Mouse (Mus musculus): ENCODE data around the gene Bri3. TPM values are rescaled to one million over a fixed set of nuclear protein-coding genes. Genes with fewer than 3 reads are reported as not detected.
A peak's percentile ranks its signal among the peaks of the same experiment; 100 is the strongest.

The Bri3 gene
- polyA plus RNA-seq, 1 experiment from 2014 or later = 113 TPM

DNA sequence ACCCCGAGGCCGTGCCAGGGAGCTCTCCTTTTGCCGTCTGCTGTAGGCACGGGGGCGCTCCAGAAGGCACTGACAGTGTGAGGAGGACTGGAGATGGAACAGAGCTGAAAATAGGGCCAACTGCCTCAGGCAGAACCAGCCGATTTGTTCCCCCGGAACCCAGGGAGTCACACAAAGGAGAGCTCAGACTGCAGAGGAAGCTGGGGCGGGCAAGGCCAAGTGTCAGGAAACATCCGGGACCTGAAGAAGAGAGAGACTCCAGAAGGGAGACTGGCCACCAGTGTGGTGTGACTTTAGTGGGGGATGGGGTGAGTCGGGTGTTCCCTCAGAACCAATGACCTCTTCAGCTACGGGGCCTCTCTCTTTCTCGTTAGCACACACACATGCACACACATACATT lies 24.9 kb upstream of the Bri3 start:
- WGBS = 36% methylated on average over 12 of the region's 12 CpGs
- Histone ChIP-seq H3K4me1 (peaks cover 18% of the 10 kb centered on the region), H3K4me3 (no peak overlapping the region), H3K36me3 (peaks cover 19% of the 10 kb centered on the region), H3K4me2 (no peak overlapping the region), H3K9ac (no peak overlapping the region), H3K9me3 (no peaks in the 10 kb centered on the region), H3K27me3 (no peaks in the 10 kb centered on the region), H3K27ac (no peak overlapping the region)
- ATAC-seq (ENCODE audit: insufficient number of reproducible peaks, insufficient read depth, low FRiP score, low TSS enrichment, low read depth) = no peak

DNA sequence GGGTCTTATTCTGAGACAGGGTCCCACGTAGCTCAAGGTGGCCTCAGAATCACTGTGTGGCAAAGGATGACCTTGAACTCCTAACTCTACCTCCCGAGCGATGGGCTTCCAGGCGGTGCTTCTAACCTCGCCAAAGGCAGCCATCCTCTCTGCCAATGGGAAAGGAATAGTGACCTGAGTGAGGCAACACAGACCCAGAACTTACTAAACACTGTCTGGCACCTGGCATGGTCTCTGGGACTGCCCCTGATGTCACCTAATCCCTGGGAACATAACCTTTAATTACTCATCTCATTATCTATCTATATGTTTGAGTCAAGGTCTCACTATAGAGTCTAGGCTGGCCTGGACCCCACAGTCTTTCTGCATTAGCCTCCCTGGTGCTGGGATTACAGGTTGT lies 24.3 kb upstream of the Bri3 start:
- no peak overlapping the region for H3K9ac ChIP-seq
- no peak overlapping the region for H3K4me3 ChIP-seq
- no peaks in the 10 kb centered on the region for H3K27me3 ChIP-seq
- peaks cover 20% of the 10 kb centered on the region for H3K4me1 ChIP-seq
- 89% methylated on average over 5 of the region's 5 CpGs for WGBS
- no peak for ATAC-seq (ENCODE audit: insufficient number of reproducible peaks, insufficient read depth, low FRiP score, low TSS enrichment, low read depth)
- no peak overlapping the region for H3K4me2 ChIP-seq
- peaks cover 15% of the 10 kb centered on the region; the same call in 1 of the 2 replicates for H3K36me3 ChIP-seq
- no peak overlapping the region for H3K27ac ChIP-seq
- H3K9me3 ChIP-seq = no peaks in the 10 kb centered on the region

DNA sequence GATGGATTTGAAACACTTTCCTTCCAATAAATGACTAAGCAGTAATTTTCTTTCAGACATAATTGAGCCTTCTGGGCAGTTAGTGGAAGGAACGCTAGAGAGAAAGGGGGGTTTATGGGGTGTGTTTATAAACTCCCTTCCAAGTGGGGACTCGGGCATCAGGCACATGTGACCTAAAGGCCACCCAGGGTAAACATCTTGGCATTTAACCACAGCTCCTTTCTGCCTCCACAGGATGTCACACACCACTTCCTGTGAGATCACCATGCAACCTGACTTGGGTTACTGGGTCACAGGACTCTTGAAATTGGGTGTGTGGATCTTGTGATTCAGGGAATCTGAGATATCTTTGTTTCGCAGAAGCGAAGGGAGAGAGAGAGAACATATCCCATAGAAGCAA lies 22.9 kb upstream of the Bri3 start:
- Histone ChIP-seq H3K4me3 (no peak overlapping the region), H3K9me3 (no peaks in the 10 kb centered on the region), H3K27me3 (no peaks in the 10 kb centered on the region), H3K36me3 (peaks cover 10% of the 10 kb centered on the region; the same call in 1 of the 2 replicates), H3K9ac (no peak overlapping the region), H3K4me2 (no peak overlapping the region), H3K27ac (no peak overlapping the region), H3K4me1 (peaks cover 20% of the 10 kb centered on the region)
- ATAC-seq (ENCODE audit: insufficient number of reproducible peaks, insufficient read depth, low FRiP score, low TSS enrichment, low read depth) = no peak
- WGBS = 59% methylated on average over 4 of the region's 4 CpGs

DNA sequence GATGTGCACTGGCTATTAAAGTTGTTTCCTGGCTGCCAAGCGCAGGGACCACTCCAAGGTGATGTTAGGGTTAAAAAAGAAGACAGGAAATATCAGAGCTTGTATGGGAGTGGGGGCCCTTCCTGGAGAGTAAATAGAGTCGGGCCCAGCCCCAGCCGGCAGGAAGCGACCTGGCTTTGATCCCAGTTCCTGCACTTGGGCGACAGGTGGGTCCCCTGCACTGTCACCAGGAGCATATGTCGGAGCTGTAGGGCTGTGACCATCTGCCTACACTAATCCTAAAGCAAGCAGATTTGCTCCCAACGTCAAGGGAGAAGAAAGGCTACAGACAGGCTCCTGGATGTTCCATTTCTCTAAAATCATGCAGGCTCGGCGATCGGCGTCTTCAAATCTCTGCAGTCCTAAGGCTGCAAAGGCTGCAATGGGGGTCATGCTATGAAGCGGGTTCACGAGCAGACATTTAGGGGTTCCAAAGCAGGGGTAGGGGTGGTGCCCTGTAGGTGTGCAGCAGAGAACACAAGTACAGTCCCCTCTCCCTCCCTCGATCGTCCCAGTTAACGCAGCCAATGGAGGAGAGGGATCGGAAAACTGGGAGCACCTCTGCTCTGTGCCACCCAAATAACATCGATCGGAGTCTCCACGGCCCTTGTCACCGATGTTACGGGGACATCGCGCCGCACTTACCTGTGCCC lies 21.3 kb upstream of the Bri3 start:
- H3K9me3 ChIP-seq = no peaks in the 10 kb centered on the region
- peak overlapping the region; percentile 85 for H3K9ac ChIP-seq
- peak overlapping the region; percentile 78 for H3K4me3 ChIP-seq
- no peaks in the 10 kb centered on the region for H3K36me3 ChIP-seq
- peak; percentile 3; the same call in 1 of the 2 replicates for ATAC-seq (ENCODE audit: insufficient number of reproducible peaks, insufficient read depth, low FRiP score, low TSS enrichment, low read depth)
- peaks cover 20% of the 10 kb centered on the region for H3K4me1 ChIP-seq
- H3K4me2 ChIP-seq = peak overlapping the region; percentile 80
- H3K27me3 ChIP-seq = no peaks in the 10 kb centered on the region
- 2% methylated on average over 25 of the region's 25 CpGs for WGBS
- peak overlapping the region; percentile 78; the same call in 1 of the 2 replicates for H3K27ac ChIP-seq

DNA sequence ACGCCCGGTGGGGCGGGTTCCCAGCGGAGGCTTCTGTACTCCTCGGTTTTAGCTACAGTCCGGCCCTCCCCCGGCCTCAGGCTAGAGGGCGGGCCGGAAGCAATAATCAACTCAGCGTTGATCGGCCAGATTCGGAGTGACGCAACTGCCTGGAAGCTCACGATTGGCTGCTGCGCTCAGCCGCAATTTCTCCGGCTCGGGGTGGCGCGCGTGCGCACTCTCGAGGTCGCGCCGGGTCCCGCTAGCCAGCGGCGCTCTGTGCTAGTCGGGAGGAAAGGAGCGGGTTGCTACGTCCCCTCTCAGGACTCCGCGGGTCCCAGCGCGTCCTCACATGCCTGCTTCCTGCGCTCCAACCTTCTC lies 20.8 kb upstream of the Bri3 start, which contains the start of gene Tecpr1:
Gene Tecpr1 (minus strand): TSS at position 113 of the 360 bp plus-strand sequence.
- peak; percentile 90 for ATAC-seq (ENCODE audit: insufficient number of reproducible peaks, insufficient read depth, low FRiP score, low TSS enrichment, low read depth)
- H3K27me3 ChIP-seq = no peaks in the 10 kb centered on the region
- no peaks in the 10 kb centered on the region for H3K36me3 ChIP-seq
- peaks cover 20% of the 10 kb centered on the region for H3K4me1 ChIP-seq
- peak within 1 kb of the TSS; percentile 80 for H3K4me2 ChIP-seq
- H3K9ac ChIP-seq = peak within 1 kb of the TSS; percentile 85
- H3K4me3 ChIP-seq = peak within 1 kb of the TSS; percentile 78
- H3K27ac ChIP-seq = peak within 1 kb of the TSS; percentile 78
- WGBS = under 1% methylated on average over 35 of the region's 37 CpGs
- H3K9me3 ChIP-seq = no peaks in the 10 kb centered on the region

DNA sequence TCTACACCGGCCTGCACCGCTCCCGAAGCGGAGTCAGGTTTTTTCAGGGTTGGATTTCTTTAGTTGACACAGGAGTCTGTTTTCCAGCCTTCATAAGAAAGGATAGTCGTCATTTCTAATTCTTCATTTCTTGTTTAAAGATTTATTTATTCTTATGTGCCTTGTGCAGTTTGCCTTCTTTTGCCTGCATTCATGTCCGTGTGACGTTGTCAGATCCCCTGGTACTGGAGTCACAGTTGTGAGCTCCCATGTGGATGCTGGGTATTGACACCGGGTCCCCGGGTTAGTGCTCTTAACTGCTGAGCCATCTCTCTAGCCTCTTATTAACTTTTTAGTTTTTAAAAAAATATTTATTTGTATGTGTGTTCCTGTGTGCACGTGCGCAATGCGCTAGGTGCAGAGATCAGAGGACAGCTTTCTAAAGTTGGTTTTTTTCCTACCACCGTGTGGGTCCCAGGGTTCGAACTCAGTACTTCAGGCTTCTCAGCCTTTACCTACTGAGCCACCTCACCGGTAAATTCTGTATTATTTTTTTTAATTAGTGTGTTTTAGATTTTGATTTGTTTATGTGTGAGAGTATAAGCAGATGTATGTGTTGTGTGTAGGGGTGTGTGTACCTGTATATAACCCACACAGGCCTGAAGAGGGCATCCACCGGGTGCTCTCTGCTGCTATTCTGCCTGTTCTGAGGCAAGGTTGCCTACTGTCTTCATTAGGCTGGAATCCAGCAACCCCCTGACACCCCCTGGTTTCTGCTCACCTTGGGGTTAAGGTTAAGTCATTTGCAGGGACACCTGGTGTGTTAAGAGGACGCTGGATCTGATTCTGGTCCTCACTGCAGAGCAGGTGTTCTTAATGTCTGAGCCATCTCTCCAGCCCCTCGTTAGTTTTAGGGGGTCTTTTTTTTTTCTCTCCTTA lies 20.1 kb upstream of the Bri3 start:
- Histone ChIP-seq H3K9me3 (no peaks in the 10 kb centered on the region), H3K4me3 (peak overlapping the region; percentile 78), H3K27ac (peak overlapping the region; percentile 78), H3K9ac (peak overlapping the region; percentile 85), H3K36me3 (no peaks in the 10 kb centered on the region), H3K4me2 (peak overlapping the region; percentile 80), H3K4me1 (peaks cover 18% of the 10 kb centered on the region), H3K27me3 (no peaks in the 10 kb centered on the region)
- no peak for ATAC-seq (ENCODE audit: insufficient number of reproducible peaks, insufficient read depth, low FRiP score, low TSS enrichment, low read depth)
- WGBS = 25% methylated on average over 18 of the region's 18 CpGs

DNA sequence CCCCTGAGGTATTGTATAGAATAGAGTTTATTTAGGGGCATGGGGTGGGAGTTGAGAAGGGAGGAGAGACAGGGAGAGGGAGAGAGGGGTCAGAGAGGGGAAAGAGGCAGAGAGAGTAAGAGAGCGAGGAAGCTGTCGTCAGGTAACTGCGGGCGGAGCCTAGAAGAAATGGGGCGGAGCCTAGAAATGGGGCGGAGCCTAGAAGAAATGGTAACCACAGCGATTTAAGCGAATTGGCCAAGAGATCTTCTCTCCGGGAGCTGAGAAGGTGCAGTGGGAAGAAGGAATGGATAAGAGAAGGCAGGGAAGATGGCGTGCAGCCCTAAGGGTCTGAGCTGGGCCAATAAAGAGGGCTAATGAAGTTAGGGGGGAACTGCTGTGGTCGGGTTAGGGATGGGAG lies 18.0 kb upstream of the Bri3 start:
- H3K4me1 ChIP-seq = peaks cover 16% of the 10 kb centered on the region
- no peaks in the 10 kb centered on the region for H3K9me3 ChIP-seq
- no peak overlapping the region for H3K9ac ChIP-seq
- no peak overlapping the region for H3K27ac ChIP-seq
- H3K27me3 ChIP-seq = no peaks in the 10 kb centered on the region
- ATAC-seq (ENCODE audit: insufficient number of reproducible peaks, insufficient read depth, low FRiP score, low TSS enrichment, low read depth) = no peak
- WGBS = 27% methylated on average over 11 of the region's 11 CpGs
- no peak overlapping the region for H3K4me3 ChIP-seq
- no peaks in the 10 kb centered on the region for H3K36me3 ChIP-seq
- no peak overlapping the region for H3K4me2 ChIP-seq

DNA sequence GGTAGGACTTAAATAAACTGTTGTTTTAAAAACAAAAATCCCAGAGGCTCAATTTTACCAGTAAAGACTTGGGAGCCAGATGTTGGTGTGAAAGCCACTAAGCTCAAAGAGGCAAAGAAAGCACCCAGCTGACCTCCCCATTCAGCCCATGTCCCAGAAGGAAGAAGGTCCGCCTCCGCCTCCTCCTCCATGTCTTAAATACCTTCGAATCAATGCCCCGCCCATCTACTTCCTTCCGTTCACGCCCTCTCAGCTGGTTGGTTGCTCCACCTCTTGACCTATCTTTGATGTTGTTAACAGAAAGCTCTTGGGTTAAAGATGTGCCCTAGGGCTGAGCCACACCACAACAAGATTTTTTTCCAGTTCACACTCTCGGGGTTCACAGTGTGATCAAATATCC lies 14.0 kb upstream of the Bri3 start:
- Histone ChIP-seq H3K9ac (no peak overlapping the region), H3K4me3 (no peak overlapping the region), H3K27ac (no peak overlapping the region), H3K36me3 (no peaks in the 10 kb centered on the region), H3K27me3 (no peaks in the 10 kb centered on the region), H3K9me3 (no peaks in the 10 kb centered on the region), H3K4me2 (no peak overlapping the region), H3K4me1 (no peaks in the 10 kb centered on the region)
- 88% methylated on average over 7 of the region's 7 CpGs for WGBS
- ATAC-seq (ENCODE audit: insufficient number of reproducible peaks, insufficient read depth, low FRiP score, low TSS enrichment, low read depth) = no peak

DNA sequence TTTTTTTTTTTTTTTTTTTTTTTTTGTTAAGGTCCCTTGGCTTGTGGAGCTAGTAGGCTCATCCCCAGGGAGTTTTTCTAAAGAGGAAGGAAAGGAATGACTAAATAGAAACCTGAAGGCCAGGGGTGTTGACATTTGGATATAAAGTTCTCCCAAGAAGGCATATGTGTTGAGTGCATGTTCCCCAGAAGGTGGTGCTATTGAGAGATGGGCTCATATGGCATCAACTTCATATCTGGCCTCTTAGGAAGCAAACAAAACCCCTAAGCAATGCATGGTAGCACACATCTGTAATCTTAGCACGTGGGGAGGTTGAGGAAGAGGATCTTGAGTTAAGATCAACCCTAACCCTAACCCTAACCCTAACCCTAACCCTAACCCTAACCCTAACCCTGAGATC lies 12.8 kb upstream of the Bri3 start:
- Histone ChIP-seq H3K9ac (no peak overlapping the region), H3K27ac (no peak overlapping the region), H3K4me1 (no peaks in the 10 kb centered on the region), H3K9me3 (no peaks in the 10 kb centered on the region), H3K27me3 (no peaks in the 10 kb centered on the region), H3K4me3 (no peak overlapping the region), H3K4me2 (no peak overlapping the region), H3K36me3 (no peaks in the 10 kb centered on the region)
- no peak for ATAC-seq (ENCODE audit: insufficient number of reproducible peaks, insufficient read depth, low FRiP score, low TSS enrichment, low read depth)
- 71% methylated on average over 1 of the region's 1 CpGs for WGBS

DNA sequence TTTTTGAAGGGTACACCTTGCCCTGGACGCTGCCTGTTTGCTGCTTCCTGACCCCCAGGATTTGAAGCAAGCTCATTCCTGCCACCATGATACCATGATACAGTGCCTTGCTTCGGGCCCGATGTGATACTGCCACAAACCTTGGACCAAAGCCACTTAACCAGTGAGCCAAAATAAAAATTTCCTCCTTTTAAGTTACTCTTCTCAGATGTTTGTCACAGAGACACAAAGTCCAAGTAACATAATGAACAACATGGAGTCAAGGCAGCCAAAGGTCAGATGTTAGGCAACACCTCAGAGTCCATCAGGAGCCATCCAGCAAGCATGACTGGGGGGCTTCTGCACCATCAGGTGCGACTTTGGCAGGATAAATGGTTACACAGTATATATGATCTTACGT lies 11.7 kb upstream of the Bri3 start:
- no peaks in the 10 kb centered on the region for H3K36me3 ChIP-seq
- no peak overlapping the region for H3K4me3 ChIP-seq
- no peak overlapping the region for H3K4me2 ChIP-seq
- H3K9ac ChIP-seq = no peak overlapping the region
- no peaks in the 10 kb centered on the region for H3K27me3 ChIP-seq
- no peaks in the 10 kb centered on the region for H3K4me1 ChIP-seq
- WGBS = 83% methylated on average over 5 of the region's 5 CpGs
- H3K27ac ChIP-seq = no peak overlapping the region
- no peak for ATAC-seq (ENCODE audit: insufficient number of reproducible peaks, insufficient read depth, low FRiP score, low TSS enrichment, low read depth)
- H3K9me3 ChIP-seq = no peaks in the 10 kb centered on the region

DNA sequence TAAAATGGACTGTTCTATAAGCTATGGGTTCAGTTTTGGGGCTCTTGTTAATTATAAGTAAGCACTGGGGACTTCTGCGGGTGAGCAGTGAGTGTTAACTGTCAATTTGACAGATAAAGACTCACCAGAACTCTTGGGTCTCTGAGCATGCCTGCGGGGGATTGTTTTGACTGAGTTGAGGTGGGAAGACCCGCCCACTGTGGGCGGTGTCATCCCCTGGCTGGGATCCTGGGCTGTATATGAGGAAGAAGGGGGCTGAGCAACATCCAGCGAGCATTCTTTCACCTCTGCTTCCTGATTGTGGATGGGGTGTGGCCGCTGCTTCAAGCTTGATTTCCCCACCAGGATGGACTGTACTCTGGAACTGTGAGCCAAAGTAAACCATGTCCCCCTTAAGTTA lies 10.0 kb upstream of the Bri3 start:
- Histone ChIP-seq H3K4me2 (no peak overlapping the region), H3K36me3 (no peaks in the 10 kb centered on the region), H3K9me3 (no peaks in the 10 kb centered on the region), H3K4me3 (no peak overlapping the region), H3K27ac (no peak overlapping the region), H3K4me1 (no peaks in the 10 kb centered on the region), H3K27me3 (no peaks in the 10 kb centered on the region), H3K9ac (no peak overlapping the region)
- WGBS = 74% methylated on average over 6 of the region's 6 CpGs
- ATAC-seq (ENCODE audit: insufficient number of reproducible peaks, insufficient read depth, low FRiP score, low TSS enrichment, low read depth) = no peak

DNA sequence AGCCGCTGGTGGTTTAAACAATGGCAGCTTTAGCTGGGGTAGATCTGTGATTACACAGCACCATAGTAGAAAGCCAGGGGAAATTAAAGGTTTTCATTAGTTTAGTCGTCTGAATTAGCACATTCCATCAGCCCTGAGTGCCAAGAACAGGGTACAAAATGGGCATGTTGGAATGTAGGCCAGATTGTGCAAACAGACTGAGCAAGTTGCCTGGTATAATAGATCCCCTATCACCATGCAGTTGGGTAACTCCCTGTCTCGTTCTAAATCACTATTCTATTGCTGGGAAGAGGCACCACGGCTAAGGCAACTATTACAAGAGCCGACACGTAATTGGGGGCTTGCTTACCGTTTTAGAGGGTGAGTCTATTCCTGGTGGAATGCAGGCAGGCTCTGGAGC lies 9.5 kb upstream of the Bri3 start:
- no peaks in the 10 kb centered on the region for H3K4me1 ChIP-seq
- no peak overlapping the region for H3K4me2 ChIP-seq
- WGBS = 79% methylated on average over 7 of the region's 7 CpGs
- H3K36me3 ChIP-seq = no peaks in the 10 kb centered on the region
- no peaks in the 10 kb centered on the region for H3K27me3 ChIP-seq
- no peak overlapping the region for H3K27ac ChIP-seq
- H3K9me3 ChIP-seq = no peaks in the 10 kb centered on the region
- no peak for ATAC-seq (ENCODE audit: insufficient number of reproducible peaks, insufficient read depth, low FRiP score, low TSS enrichment, low read depth)
- H3K4me3 ChIP-seq = no peak overlapping the region
- no peak overlapping the region for H3K9ac ChIP-seq

Data from embryonic facial prominence, embryonic 13.5 days (tissue).